Mouse (Mus musculus) intestine, embryonic 15.5 days (tissue): ENCODE results near the gene Ripk1. TPM values are rescaled to one million over a fixed set of nuclear protein-coding genes. Genes with fewer than 3 reads are reported as not detected.
"Not testable (repeated sequence)": the region's sequence is repeated elsewhere in the genome, so short reads cannot be mapped to it uniquely, and the experiment has no call there.

Experiments
- ATAC-seq: fragments of 200-750 bp; cut with Nextera tagmentation; 2 replicates; pipeline ENCODE4 v1.8.0; 2017; ENCODE audit warnings: moderate TSS enrichment, moderate library complexity
- H3K27ac ChIP-seq: fragments of 300-500 bp; sonication (generic); 2 replicates; pipeline ENCODE4 v1.5.1; 2015; ENCODE audit warnings: mild to moderate bottlenecking, inconsistent platforms
- H3K27me3 ChIP-seq: fragments of 300-500 bp; sonication (generic); replicated peaks from 2 replicates; pipeline ENCODE4 v1.6.1; 2015; ENCODE audit warnings: inconsistent platforms
- H3K36me3 ChIP-seq: fragments of 300-500 bp; sonication (generic); 2 replicates; pipeline ENCODE4 v1.6.1; 2015; ENCODE audit warnings: inconsistent platforms
- H3K4me1 ChIP-seq: fragments of 300-500 bp; sonication (generic); replicated peaks from 2 replicates; pipeline ENCODE4 v1.6.1; 2015; ENCODE audit warnings: inconsistent platforms
- H3K4me2 ChIP-seq: fragments of 300-500 bp; sonication (generic); replicated peaks from 2 replicates; pipeline ENCODE4 v1.6.1; 2015; ENCODE audit warnings: mild to moderate bottlenecking, inconsistent platforms
- H3K4me3 ChIP-seq: fragments of 300-500 bp; sonication (generic); replicated peaks from 2 replicates; pipeline ENCODE4 v1.5.1; 2015; ENCODE audit warnings: inconsistent platforms
- H3K9ac ChIP-seq: fragments of 300-500 bp; sonication (generic); 2 replicates; pipeline ENCODE4 v1.6.1; 2015; ENCODE audit warnings: inconsistent platforms
- H3K9me3 ChIP-seq: fragments of 300-500 bp; sonication (generic); 2 replicates; pipeline ENCODE4 v1.6.1; 2016; ENCODE audit warnings: inconsistent platforms
- WGBS: fragments of 180-500 bp; shearing (Covaris S2); methylation state at CpG from one replicate; pipeline ENCODE4 v1.1.7; 2015; 5-methylcytosine and 5-hydroxymethylcytosine counted together
- polyA plus RNA-seq: library from polyadenylated mRNA; unstranded; fragments of >200 nt; fragmentation: Nextera tagmentation; extraction: Ambion mirVana; gene quantifications from 2 replicates; pipeline ENCODE4 v1.2.1, GENCODE M21; 2015

Gene Ripk1
- polyA plus RNA-seq, 1 experiment from 2014 or later, result 20.4 TPM

DNA sequence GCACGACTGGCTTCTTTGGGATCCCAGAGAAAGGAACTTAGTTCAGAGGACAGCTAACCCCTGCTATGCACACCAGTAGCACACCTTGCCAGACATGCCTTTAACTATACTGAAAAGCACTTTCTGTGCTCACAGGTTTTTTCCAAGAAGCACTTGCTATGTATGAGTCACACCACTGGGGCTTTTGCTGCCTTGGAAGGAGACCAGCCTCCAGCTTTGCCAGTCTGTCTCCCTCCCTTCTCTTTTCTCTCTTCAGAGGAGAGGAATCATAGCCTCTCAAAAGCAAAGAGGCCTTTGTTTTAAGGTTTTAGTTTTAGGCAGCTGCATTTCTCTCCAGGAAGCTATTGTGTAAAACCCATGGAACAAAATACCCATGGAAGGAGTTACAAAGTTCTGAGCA, 64.2 kb downstream of the Ripk1 start:
- Histone ChIP-seq H3K4me3 (no peak overlapping the region), H3K9ac (no peak overlapping the region), H3K4me2 (no peak overlapping the region), H3K9me3 (no peaks in the 10 kb centered on the region), H3K27ac (no peak overlapping the region), H3K36me3 (no peaks in the 10 kb centered on the region), H3K4me1 (no peaks in the 10 kb centered on the region), H3K27me3 (no peaks in the 10 kb centered on the region)
- no peak for ATAC-seq
- WGBS, result 89% methylated on average over 1 of the region's 1 CpGs

DNA sequence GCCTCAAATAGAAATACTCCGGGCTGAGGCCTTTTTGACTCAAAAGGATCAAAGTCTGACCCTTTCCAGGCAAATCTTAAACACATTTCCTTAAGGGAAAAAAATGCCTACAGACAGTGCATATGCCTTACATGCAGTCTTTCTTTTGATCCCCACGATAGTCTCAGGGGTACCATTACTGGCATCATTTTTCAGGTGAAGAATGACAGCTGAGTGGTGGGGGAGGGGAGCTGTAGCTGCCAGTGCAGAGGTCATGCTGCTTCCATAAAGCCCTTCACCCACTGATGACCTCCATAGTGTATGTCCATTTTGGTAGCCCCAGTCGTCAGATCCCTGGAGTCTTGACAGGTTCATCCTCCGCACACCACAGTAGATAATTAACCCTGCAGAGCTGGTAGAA, 68.1 kb downstream of the Ripk1 start:
- WGBS, result 48% methylated on average over 4 of the region's 4 CpGs

DNA sequence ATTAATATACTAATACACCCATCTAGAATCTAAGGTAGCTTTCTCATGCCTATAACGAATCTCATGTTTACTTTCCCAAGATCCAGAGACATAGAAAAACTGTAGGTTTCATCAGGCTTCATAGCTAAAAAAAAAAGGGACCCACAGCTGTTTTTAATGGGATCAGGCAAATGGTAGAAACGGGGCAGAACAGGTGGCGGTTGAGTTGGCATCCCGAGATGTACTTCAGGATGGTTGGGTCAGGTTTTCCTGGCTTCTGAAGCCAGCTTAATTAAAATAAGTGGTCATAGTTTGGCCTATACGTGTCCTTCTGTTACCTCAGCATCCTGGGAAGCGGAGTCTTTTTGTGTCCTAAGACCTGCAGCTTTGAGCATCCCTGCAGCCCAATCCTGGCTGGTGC, 69.7 kb downstream of the Ripk1 start:
- H3K4me1 ChIP-seq, result 0 out of 2 replicates have a peak, but pooled peaks cover 4% of the 10 kb centered on the region
- 89% methylated on average over 6 of the region's 6 CpGs for WGBS
- no peak overlapping the region for H3K9ac ChIP-seq

More for the DNA sequence above, 68.1 kb downstream of the Ripk1 start:
- Histone ChIP-seq H3K9ac (no peak overlapping the region), H3K4me3 (no peak overlapping the region), H3K9me3 (no peaks in the 10 kb centered on the region), H3K36me3 (no peaks in the 10 kb centered on the region), H3K27me3 (no peaks in the 10 kb centered on the region), H3K4me1 (no peaks in the 10 kb centered on the region), H3K27ac (no peak overlapping the region), H3K4me2 (no peak overlapping the region)
- no peak for ATAC-seq

DNA sequence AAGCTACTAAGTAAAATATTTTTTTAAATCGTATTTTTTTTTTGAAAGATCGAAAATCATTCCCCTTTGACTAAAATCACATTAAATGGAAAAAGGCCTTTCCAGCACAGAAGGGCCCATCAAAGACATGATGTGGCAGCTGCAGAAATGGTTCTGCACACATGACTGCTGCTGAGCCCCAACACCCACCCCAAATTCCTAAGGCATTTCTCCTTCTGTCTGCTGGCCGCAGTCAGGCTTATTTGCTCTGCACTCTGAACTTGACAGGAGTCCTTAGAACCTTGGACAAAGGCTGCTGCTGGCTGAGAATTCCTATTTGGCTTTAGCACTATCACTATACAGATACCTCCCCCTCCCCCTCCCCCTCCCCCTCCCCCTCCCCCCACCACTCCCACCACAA, 70.7 kb downstream of the Ripk1 start:
- 76% methylated on average over 3 of the region's 3 CpGs for WGBS
- H3K4me3 ChIP-seq, result no peak overlapping the region
- no peaks in the 10 kb centered on the region for H3K27me3 ChIP-seq
- H3K9me3 ChIP-seq, result no peaks in the 10 kb centered on the region
- no peaks in the 10 kb centered on the region for H3K36me3 ChIP-seq
- no peak overlapping the region for H3K4me2 ChIP-seq
- no peak overlapping the region for H3K9ac ChIP-seq
- no peak overlapping the region for H3K27ac ChIP-seq
- H3K4me1 ChIP-seq, result 0 out of 2 replicates have a peak, but pooled peaks cover 5% of the 10 kb centered on the region
- ATAC-seq, result no peak

More for the DNA sequence above, 69.7 kb downstream of the Ripk1 start:
- no peak for ATAC-seq
- Histone ChIP-seq H3K9me3 (no peaks in the 10 kb centered on the region), H3K27ac (no peak overlapping the region), H3K4me3 (no peak overlapping the region), H3K36me3 (no peaks in the 10 kb centered on the region), H3K4me2 (no peak overlapping the region), H3K27me3 (no peaks in the 10 kb centered on the region)

DNA sequence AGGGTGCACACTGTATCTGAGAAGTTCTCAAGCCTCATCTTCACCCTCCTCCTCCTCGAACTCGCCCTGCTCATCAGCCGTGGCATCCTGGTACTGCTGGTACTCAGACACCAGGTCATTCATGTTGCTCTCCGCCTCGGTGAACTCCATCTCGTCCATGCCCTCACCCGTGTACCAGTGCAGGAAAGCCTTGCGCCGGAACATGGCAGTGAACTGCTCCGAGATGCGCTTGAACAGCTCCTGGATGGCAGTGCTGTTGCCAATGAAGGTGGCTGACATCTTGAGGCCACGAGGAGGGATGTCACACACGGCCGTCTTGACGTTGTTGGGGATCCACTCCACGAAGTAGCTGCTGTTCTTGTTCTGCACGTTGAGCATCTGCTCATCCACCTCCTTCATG, 72.3 kb downstream of the Ripk1 start:
- not testable (repeated sequence) for ATAC-seq, H3K9me3 ChIP-seq, H3K27ac ChIP-seq, H3K4me2 ChIP-seq, H3K9ac ChIP-seq, H3K27me3 ChIP-seq, H3K4me1 ChIP-seq, H3K4me3 ChIP-seq, H3K36me3 ChIP-seq
- 95% methylated on average over 11 of the region's 17 CpGs for WGBS

DNA sequence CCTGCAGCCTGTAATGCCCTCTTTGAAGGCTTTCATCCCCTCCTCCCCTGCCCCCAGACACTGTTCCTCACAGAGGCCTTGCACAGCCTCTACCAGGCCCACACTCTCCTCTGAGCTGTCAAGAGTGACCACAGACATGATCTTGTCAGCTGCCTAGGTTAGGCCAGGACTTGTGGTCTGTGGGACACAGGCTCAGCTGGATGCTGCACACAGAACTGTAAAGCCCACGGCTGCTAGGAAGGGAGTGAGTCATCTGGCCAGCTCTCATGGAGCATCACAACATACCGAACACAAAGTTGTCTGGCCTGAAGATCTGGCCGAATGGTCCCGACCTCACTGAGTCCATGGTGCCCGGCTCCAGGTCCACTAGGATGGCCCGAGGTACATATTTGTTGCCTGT, 73.7 kb downstream of the Ripk1 start:
- not testable (repeated sequence) for H3K4me1 ChIP-seq, ATAC-seq, H3K36me3 ChIP-seq, H3K9me3 ChIP-seq, H3K9ac ChIP-seq, H3K4me3 ChIP-seq, H3K27ac ChIP-seq, H3K27me3 ChIP-seq
- 80% methylated on average over 6 of the region's 6 CpGs for WGBS
- peak overlapping the region; percentile 94 for H3K4me2 ChIP-seq

DNA sequence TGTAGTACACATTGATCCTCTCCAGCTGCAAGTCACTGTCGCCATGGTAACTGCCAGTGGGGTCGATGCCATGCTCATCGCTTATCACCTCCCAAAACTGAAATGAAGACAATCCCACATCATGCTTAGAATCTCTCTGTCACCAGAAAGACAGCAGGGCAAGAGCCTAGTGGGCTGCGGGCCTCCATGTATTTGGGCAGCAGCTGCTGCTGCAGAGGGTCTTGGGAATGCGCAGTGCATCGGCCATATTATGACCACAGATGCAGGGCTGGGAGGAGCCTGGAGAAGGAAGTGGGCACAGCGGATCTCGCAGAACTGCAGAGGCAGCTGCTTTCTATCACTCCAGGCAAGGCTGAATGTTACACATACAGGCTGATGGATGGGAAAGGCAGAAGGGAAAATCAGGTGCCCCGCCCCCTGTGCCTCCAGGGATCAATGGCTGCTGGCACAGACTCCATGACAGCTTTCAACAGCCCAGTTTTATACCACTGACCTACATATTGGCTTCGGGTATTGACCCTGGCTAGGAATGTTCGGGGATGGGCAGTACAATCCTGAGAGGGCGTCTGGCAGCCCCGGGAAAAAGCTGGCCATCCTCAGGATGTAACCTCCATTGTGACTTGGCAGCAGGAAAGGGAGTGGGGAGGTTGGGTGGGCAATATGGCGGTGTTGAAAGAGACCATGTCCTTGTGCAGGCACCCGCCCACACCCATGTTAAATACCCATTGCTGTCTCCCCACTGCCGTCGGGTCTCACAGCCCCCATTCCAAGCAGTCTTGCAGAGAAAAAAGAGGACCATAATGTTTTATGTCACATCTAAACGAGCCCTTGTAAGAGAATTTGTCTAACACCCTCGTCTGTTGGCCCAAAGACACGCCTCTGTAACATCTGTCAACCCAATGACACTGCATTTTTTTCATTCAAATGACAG, 74.7 kb downstream of the Ripk1 start:
- 0 out of 2 replicates have a peak, but pooled peaks cover 10% of the 10 kb centered on the region for H3K4me1 ChIP-seq
- no peaks in the 10 kb centered on the region for H3K27me3 ChIP-seq
- H3K4me2 ChIP-seq, result peak overlapping the region; percentile 94
- H3K9me3 ChIP-seq, result no peaks in the 10 kb centered on the region
- WGBS, result 32% methylated on average over 20 of the region's 20 CpGs
- peak overlapping the region; percentile 72 for H3K4me3 ChIP-seq
- H3K36me3 ChIP-seq, result no peaks in the 10 kb centered on the region
- peak; percentile 54 for ATAC-seq
- 0 out of 2 replicates have a peak overlapping the region, but pooled peaks have one; percentile 24 for H3K27ac ChIP-seq
- peak overlapping the region; percentile 32 for H3K9ac ChIP-seq

DNA sequence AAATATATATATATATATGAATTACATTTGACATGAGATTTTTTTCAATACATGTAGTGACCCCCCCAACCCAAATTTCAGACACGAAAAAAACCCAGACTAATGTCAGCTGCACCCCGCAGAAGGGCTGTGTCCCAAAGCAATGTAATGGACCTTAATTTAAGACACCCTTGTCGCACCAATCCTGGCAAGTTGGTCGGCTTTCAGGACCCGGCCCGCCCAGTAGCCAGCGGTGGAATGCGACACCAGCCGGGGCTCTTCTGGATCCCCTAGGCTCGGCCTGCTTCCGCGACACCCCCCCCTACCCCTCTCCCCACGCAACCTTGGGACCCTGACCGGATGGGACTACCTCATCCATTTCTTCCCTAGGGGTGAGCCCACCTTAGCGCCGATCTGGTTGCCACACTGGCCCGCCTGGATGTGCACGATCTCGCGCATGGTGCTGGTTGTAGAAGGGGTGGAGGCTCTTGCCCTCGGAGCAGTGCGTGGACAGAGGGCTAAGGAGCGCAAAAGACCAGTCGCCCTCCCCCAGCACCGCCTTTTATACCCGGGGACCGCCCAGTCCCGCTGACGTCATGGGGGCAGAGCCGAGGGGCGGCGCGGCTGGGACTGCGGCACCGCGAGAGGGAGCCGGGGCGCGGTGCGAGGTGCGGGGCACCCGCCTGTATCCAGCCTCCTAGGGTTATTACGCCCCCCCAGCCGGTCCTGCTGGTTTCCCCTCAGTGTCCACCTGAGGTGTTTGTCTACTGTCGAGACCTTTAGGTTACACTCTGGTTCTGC, 75.5 kb downstream of the Ripk1 start, which contains the start of gene Tubb2a:
Gene Tubb2a, minus strand, starts transcription at position 516 of the 780 bp plus-strand sequence.
- H3K36me3 ChIP-seq, result no peaks in the 10 kb centered on the region
- peak within 1 kb of the TSS; percentile 72 for H3K4me3 ChIP-seq
- no peaks in the 10 kb centered on the region for H3K9me3 ChIP-seq
- WGBS, result under 1% methylated on average over 45 of the region's 45 CpGs
- no peaks in the 10 kb centered on the region for H3K27me3 ChIP-seq
- ATAC-seq, result peak; percentile 94
- H3K9ac ChIP-seq, result peak within 1 kb of the TSS; percentile 67
- H3K4me1 ChIP-seq, result 0 out of 2 replicates have a peak, but pooled peaks cover 10% of the 10 kb centered on the region
- H3K4me2 ChIP-seq, result peak within 1 kb of the TSS; percentile 94
- peak within 1 kb of the TSS; percentile 24; the same call in 1 of the 2 replicates for H3K27ac ChIP-seq

DNA sequence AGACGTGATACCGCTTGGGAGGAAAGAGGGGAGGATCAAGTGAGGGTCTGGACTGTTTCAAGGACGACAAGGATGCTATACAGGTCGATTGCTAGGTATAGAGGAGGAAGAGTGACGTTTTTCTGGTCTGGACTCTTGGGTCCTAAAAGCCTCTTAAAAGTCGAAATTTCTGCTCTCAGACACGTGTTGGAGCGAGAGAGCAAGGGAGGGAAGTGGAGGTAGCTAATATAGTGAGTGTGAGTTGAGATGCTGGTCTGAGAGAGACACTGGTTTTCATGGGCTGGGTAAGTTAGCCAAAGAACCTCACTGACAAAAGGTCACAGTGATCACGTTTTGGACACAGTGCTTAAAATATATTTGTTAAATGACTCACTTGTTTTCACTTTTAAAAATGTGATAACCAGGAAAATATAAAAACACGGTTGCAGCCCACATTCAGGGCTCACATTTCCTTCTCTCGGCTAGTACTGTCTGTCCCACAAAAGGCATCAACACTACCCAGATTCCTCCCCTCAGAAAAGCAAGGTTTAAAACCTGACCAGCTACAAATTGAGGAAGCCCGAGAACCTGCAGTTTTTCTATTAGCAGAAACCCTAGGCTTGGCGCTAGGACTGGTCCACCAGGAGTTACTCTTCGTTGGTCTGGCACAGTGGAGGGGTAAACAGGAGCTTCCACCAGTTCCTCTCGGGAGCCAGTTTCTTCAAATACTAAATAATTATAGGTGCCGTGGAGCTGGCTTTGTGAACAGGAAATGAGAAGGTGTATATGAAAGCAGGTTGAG, 76.5 kb downstream of the Ripk1 start:
- no peaks in the 10 kb centered on the region for H3K9me3 ChIP-seq
- H3K4me3 ChIP-seq, result peak overlapping the region; percentile 72; the same call in 1 of the 2 replicates
- ATAC-seq, result peak; percentile 36; the same call in 1 of the 2 replicates
- no peaks in the 10 kb centered on the region for H3K27me3 ChIP-seq
- WGBS, result 37% methylated on average over 16 of the region's 16 CpGs
- H3K36me3 ChIP-seq, result no peaks in the 10 kb centered on the region
- H3K27ac ChIP-seq, result no peak overlapping the region
- H3K4me1 ChIP-seq, result 0 out of 2 replicates have a peak, but pooled peaks cover 10% of the 10 kb centered on the region
- H3K4me2 ChIP-seq, result peak overlapping the region; percentile 94
- H3K9ac ChIP-seq, result 0 out of 2 replicates have a peak overlapping the region, but pooled peaks have one; percentile 67

DNA sequence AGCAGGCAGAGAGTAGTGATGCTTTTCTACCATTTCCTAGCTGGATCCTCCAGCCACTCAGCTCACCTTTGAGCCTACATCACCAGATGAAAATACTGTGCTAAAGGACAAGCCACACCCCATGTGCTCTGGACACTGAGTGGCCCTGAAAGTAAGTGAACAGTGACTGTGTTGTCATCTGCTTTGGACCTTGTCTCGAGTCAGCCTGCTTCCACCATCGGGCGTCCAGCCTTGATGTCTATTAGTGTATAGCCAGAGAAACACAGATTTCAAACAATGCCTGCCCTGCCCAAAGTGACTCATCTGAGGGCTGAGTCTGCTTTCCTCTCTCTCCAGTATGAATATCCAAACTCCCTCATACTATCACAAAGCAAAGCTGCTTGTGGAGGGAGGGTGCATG, 77.6 kb downstream of the Ripk1 start:
- no peak for ATAC-seq
- WGBS, result 75% methylated on average over 3 of the region's 3 CpGs

DNA sequence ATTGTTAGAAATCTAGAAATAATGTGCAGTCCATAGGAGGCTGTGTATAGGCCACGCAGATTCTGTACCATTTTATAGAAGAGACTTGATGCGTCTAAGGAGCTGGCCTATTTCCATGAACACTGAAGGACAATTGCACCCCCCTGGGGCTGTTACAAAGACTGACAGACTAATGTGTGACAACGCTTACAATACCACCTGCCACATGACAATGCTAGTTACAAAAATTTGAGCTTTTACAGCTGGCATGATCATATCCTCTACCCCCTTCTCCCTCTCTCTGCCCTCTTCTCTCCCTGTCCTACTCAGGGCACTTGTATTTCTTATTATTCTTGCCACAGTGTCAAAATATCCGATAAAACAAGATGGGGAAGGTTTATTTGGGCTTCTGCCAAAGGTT, 79.8 kb downstream of the Ripk1 start:
- no peaks in the 10 kb centered on the region for H3K9me3 ChIP-seq
- H3K9ac ChIP-seq, result no peak overlapping the region
- no peaks in the 10 kb centered on the region for H3K27me3 ChIP-seq
- no peak for ATAC-seq
- H3K4me2 ChIP-seq, result no peak overlapping the region
- WGBS, result 75% methylated on average over 4 of the region's 4 CpGs
- no peak overlapping the region for H3K4me3 ChIP-seq
- no peak overlapping the region for H3K27ac ChIP-seq
- H3K4me1 ChIP-seq, result 0 out of 2 replicates have a peak, but pooled peaks cover 5% of the 10 kb centered on the region
- H3K36me3 ChIP-seq, result no peaks in the 10 kb centered on the region

More for the DNA sequence above, 77.6 kb downstream of the Ripk1 start:
- H3K9ac ChIP-seq, result no peak overlapping the region
- H3K27me3 ChIP-seq, result no peaks in the 10 kb centered on the region
- no peaks in the 10 kb centered on the region for H3K9me3 ChIP-seq
- no peaks in the 10 kb centered on the region for H3K36me3 ChIP-seq
- no peak overlapping the region for H3K27ac ChIP-seq
- H3K4me1 ChIP-seq, result 0 out of 2 replicates have a peak, but pooled peaks cover 10% of the 10 kb centered on the region
- H3K4me2 ChIP-seq, result no peak overlapping the region
- no peak overlapping the region for H3K4me3 ChIP-seq
